Mouse (Mus musculus) erythroblast, embryonic 14.5 days (primary cell): ENCODE results near the gene Stradb. TPM values are rescaled to one million over a fixed set of nuclear protein-coding genes. Genes with fewer than 3 reads are reported as not detected.
"Not testable (repeated sequence)": the region's sequence is repeated elsewhere in the genome, so short reads cannot be mapped to it uniquely, and the experiment has no call there.

ENCODE experiments used
- H3K27me3 ChIP-seq: 2 replicates; pipeline ENCODE4 v1.6.1; 2012; ENCODE audit warnings: inconsistent platforms; ENCODE audit not compliant: control insufficient read depth
- H3K36me3 ChIP-seq: 2 replicates; pipeline ENCODE4 v1.6.1; 2012; ENCODE audit warnings: mild to moderate bottlenecking, inconsistent platforms; ENCODE audit not compliant: control insufficient read depth
- H3K4me1 ChIP-seq: 2 replicates; pipeline ENCODE4 v1.6.1; 2012; ENCODE audit warnings: inconsistent platforms; ENCODE audit not compliant: control insufficient read depth
- H3K4me3 ChIP-seq: replicated peaks from 2 replicates; pipeline ENCODE3; 2012; ENCODE audit warnings: moderate library complexity, mild to moderate bottlenecking, inconsistent platforms
- H3K9me3 ChIP-seq: 2 replicates; pipeline ENCODE4 v1.6.1; 2012; ENCODE audit warnings: low read length, inconsistent platforms, mixed read lengths; ENCODE audit not compliant: control insufficient read depth
- GATA1 ChIP-seq: IDR thresholded peaks from 2 replicates; pipeline ENCODE4 v1.6.1; 2012; ENCODE audit warnings: low read length, inconsistent platforms, mixed read lengths
- TAL1 ChIP-seq: IDR thresholded peaks from 3 replicates; pipeline ENCODE4 v1.6.1; 2012; ENCODE audit warnings: low read length, inconsistent platforms, mixed read lengths
- polyA plus RNA-seq: library from polyadenylated mRNA; stranded (reverse); fragments of >175 nt; gene quantifications from 2 replicates; pipeline ENCODE4 v1.2.3, GENCODE M21; 2012

The Stradb gene
- polyA plus RNA-seq, 1 experiment = 2.5 TPM

- Histone ChIP-seq H3K27me3 (no peaks in the 10 kb centered on the region), H3K9me3 (no peaks in the 10 kb centered on the region), H3K4me1 (peaks cover 87% of the 10 kb centered on the region), H3K4me3 (no peak overlapping the region), H3K36me3 (peaks cover 93% of the 10 kb centered on the region)
- no peak for TF ChIP-seq TAL1
- no peak for TF ChIP-seq GATA1
Observed at GRCm38 (mm10) chr1:58950899-58951648, 22.2 kb upstream of the Stradb start.

GRCm38 (mm10) chr1:58951841-58952240, 21.5 kb upstream of the Stradb start:
- H3K36me3 ChIP-seq = peaks cover 91% of the 10 kb centered on the region
- H3K9me3 ChIP-seq = no peaks in the 10 kb centered on the region
- TF ChIP-seq TAL1 = no peak
- no peak for TF ChIP-seq GATA1
- peaks cover 92% of the 10 kb centered on the region for H3K4me1 ChIP-seq
- peak overlapping the region; percentile 16 for H3K4me3 ChIP-seq
- no peaks in the 10 kb centered on the region for H3K27me3 ChIP-seq

GRCm38 (mm10) chr1:58952526-58952925, 20.8 kb upstream of the Stradb start:
- H3K27me3 ChIP-seq = no peaks in the 10 kb centered on the region
- H3K36me3 ChIP-seq = peaks cover 90% of the 10 kb centered on the region
- H3K4me1 ChIP-seq = peaks cover 94% of the 10 kb centered on the region
- peak overlapping the region; percentile 63 for H3K4me3 ChIP-seq
- TF ChIP-seq GATA1 = no peak
- no peaks in the 10 kb centered on the region for H3K9me3 ChIP-seq

GRCm38 (mm10) chr1:58952997-58953396, 20.3 kb upstream of the Stradb start:
- Histone ChIP-seq H3K27me3 (no peaks in the 10 kb centered on the region), H3K36me3 (peaks cover 90% of the 10 kb centered on the region), H3K4me3 (peak overlapping the region; percentile 63), H3K9me3 (no peaks in the 10 kb centered on the region), H3K4me1 (peaks cover 95% of the 10 kb centered on the region)
- no peak for TF ChIP-seq TAL1
- TF ChIP-seq GATA1 = no peak

- TF ChIP-seq GATA1 = peak; percentile 100
- peak; percentile 97 for TF ChIP-seq TAL1
- Histone ChIP-seq H3K9me3 (no peaks in the 10 kb centered on the region), H3K4me1 (peaks cover 96% of the 10 kb centered on the region)
Observed at GRCm38 (mm10) chr1:58953686-58954434, 19.5 kb upstream of the Stradb start.

GRCm38 (mm10) chr1:58954578-58955410, 18.5 kb upstream of the Stradb start:
- H3K36me3 ChIP-seq = peaks cover 90% of the 10 kb centered on the region
- peak overlapping the region; percentile 63 for H3K4me3 ChIP-seq
- no peaks in the 10 kb centered on the region for H3K27me3 ChIP-seq
- no peaks in the 10 kb centered on the region for H3K9me3 ChIP-seq
- TF ChIP-seq GATA1 = no peak
- no peak for TF ChIP-seq TAL1
- H3K4me1 ChIP-seq = peaks cover 97% of the 10 kb centered on the region

More at GRCm38 (mm10) chr1:58953686-58954434, 19.5 kb upstream of the Stradb start:
- Histone ChIP-seq H3K4me3 (peak overlapping the region; percentile 63), H3K36me3 (peaks cover 90% of the 10 kb centered on the region), H3K27me3 (no peaks in the 10 kb centered on the region)

- peak overlapping the region; percentile 63 for H3K4me3 ChIP-seq
- H3K4me1 ChIP-seq = peaks cover 98% of the 10 kb centered on the region
- no peaks in the 10 kb centered on the region for H3K9me3 ChIP-seq
- H3K36me3 ChIP-seq = peaks cover 90% of the 10 kb centered on the region
- no peaks in the 10 kb centered on the region for H3K27me3 ChIP-seq
- TF ChIP-seq TAL1 (no peak), GATA1 (peak; percentile 83)
Observed at GRCm38 (mm10) chr1:58955716-58956115, 17.6 kb upstream of the Stradb start.

GRCm38 (mm10) chr1:58956229-58956628, 17.1 kb upstream of the Stradb start:
- Histone ChIP-seq H3K4me3 (peak overlapping the region; percentile 63), H3K27me3 (no peaks in the 10 kb centered on the region), H3K9me3 (no peaks in the 10 kb centered on the region), H3K36me3 (peaks cover 90% of the 10 kb centered on the region), H3K4me1 (peaks cover 98% of the 10 kb centered on the region)
- no peak for TF ChIP-seq TAL1

GRCm38 (mm10) chr1:58957931-58958330, 15.4 kb upstream of the Stradb start:
- Histone ChIP-seq H3K4me3 (peak overlapping the region; percentile 39), H3K36me3 (peaks cover 90% of the 10 kb centered on the region), H3K9me3 (no peaks in the 10 kb centered on the region), H3K27me3 (no peaks in the 10 kb centered on the region), H3K4me1 (peaks cover 98% of the 10 kb centered on the region)
- TF ChIP-seq TAL1 (no peak), GATA1 (no peak)

GRCm38 (mm10) chr1:58958789-58959526, 14.4 kb upstream of the Stradb start:
- H3K36me3 ChIP-seq = peaks cover 95% of the 10 kb centered on the region
- H3K27me3 ChIP-seq, H3K4me3 ChIP-seq, H3K9me3 ChIP-seq: not testable (repeated sequence)
- H3K4me1 ChIP-seq = peaks cover 100% of the 10 kb centered on the region
